9 mouse cellular contexts compared by ENCODE assay signal in the genomic region with DNA sequence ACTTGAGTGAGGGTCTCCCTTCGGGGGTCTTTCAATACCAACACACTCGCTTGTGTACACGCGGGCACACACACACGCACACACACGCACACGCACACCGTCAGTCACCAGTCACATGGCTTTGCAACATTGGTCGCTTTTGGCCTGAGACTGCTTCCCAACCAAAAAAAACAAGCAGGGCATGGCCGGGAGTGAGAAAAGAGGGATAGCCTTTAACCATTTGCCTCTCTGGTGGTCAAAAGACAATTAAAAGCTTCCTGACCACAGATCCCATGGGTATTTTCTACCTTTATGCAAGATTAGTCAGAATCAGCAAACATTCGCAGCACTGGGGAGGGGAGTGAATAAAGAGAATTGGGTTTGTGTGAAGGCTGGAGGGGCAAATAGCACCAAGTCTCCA. TPM values are rescaled to one million over a fixed set of nuclear protein-coding genes. Genes with fewer than 3 reads are reported as not detected.
DNase-seq lines count a peak whose midpoint lies in the region; ATAC-seq lines count a peak whose summit lies in the region.
"Had no signal": no experiment of that assay in that cellular context is flagged by ENCODE, and none has a peak within 500 bp of the region (broad histone marks: within the 10 kb centered on the region; RNA-seq: fewer than 3 reads in every experiment).

A gene (minus strand): TSS at position 101 of the 400 bp plus-strand sequence.

- peak within 1 kb of the TSS; percentile 39 for H3K4me3 ChIP-seq in kidney, embryonic 16.5 days (ENCODE audit: low read length)
- H3K4me3 ChIP-seq in hindbrain, embryonic 14.5 days (replicated peaks; ENCODE audit: low read length) = peak within 1 kb of the TSS; percentile 30
- H3K4me3 ChIP-seq in midbrain, embryonic 14.5 days (replicated peaks; ENCODE audit: low read depth, low read length) = peak within 1 kb of the TSS; percentile 23

- no peak within 1 kb of the TSS for H3K27ac ChIP-seq in kidney, embryonic 16.5 days (ENCODE audit: low read length)
- H3K27ac ChIP-seq in hindbrain, embryonic 14.5 days = no peak within 1 kb of the TSS
- H3K27ac ChIP-seq in midbrain, embryonic 14.5 days (replicated peaks; ENCODE audit: low read depth, low read length) = no peak within 1 kb of the TSS

- H3K36me3 ChIP-seq in kidney, embryonic 16.5 days (ENCODE audit: insufficient read depth, low read length) = no peaks in the 10 kb centered on the region
- H3K36me3 ChIP-seq in hindbrain, embryonic 14.5 days (replicated peaks; ENCODE audit: control insufficient read depth, insufficient read depth) = no peaks in the 10 kb centered on the region
- no peaks in the 10 kb centered on the region for H3K36me3 ChIP-seq in midbrain, embryonic 14.5 days (ENCODE audit: control insufficient read depth, insufficient read depth, low read length)

- no peaks in the 10 kb centered on the region for H3K9me3 ChIP-seq in kidney, embryonic 16.5 days (ENCODE audit: low read length)
- H3K9me3 ChIP-seq in hindbrain, embryonic 14.5 days (ENCODE audit: control insufficient read depth, low read length) = no peaks in the 10 kb centered on the region
- no peaks in the 10 kb centered on the region for H3K9me3 ChIP-seq in midbrain, embryonic 14.5 days (ENCODE audit: control insufficient read depth, low read length)

- peaks cover 17% of the 10 kb centered on the region for H3K27me3 ChIP-seq in kidney, embryonic 16.5 days (ENCODE audit: insufficient read depth, low read length)
- peaks cover 10% of the 10 kb centered on the region for H3K27me3 ChIP-seq in hindbrain, embryonic 14.5 days (ENCODE audit: control insufficient read depth, insufficient read depth, low read length)
- no peaks in the 10 kb centered on the region; the same call in 1 of the 2 replicates for H3K27me3 ChIP-seq in midbrain, embryonic 14.5 days (ENCODE audit: control insufficient read depth, insufficient read depth, low read length)

- H3K4me1 ChIP-seq in kidney, embryonic 16.5 days (ENCODE audit: insufficient read depth, low read length) = no peaks in the 10 kb centered on the region
- no peaks in the 10 kb centered on the region for H3K4me1 ChIP-seq in hindbrain, embryonic 14.5 days (replicated peaks; ENCODE audit: control insufficient read depth, insufficient read depth, low read length)
- 0 out of 2 replicates have a peak, but pooled peaks cover 3% of the 10 kb centered on the region for H3K4me1 ChIP-seq in midbrain, embryonic 14.5 days (ENCODE audit: control insufficient read depth, insufficient read depth, low read length)

- WGBS in kidney, embryonic 16.5 days = 46% methylated on average over 11 of the region's 11 CpGs
- 36% methylated on average over 11 of the region's 11 CpGs for WGBS in hindbrain, embryonic 14.5 days
- WGBS in midbrain, embryonic 14.5 days = 38% methylated on average over 11 of the region's 11 CpGs

- ATAC-seq in kidney, embryonic 16.5 days (ENCODE audit: low FRiP score, low TSS enrichment) = no peak
- no peak for ATAC-seq in hindbrain, embryonic 14.5 days (ENCODE audit: low FRiP score)
- ATAC-seq in midbrain, embryonic 14.5 days (ENCODE audit: low FRiP score, low TSS enrichment) = no peak

- H3K4me2 ChIP-seq in kidney, embryonic 16.5 days (replicated peaks; ENCODE audit: low read depth, low read length) = peak within 1 kb of the TSS; percentile 64
- peak within 1 kb of the TSS; percentile 55 for H3K4me2 ChIP-seq in hindbrain, embryonic 14.5 days (replicated peaks)
- H3K4me2 ChIP-seq in midbrain, embryonic 14.5 days (ENCODE audit: low read length) = peak within 1 kb of the TSS; percentile 57

- H3K9ac ChIP-seq in kidney, embryonic 16.5 days (replicated peaks; ENCODE audit: low read length) = peak within 1 kb of the TSS; percentile 31
- H3K9ac ChIP-seq in hindbrain, embryonic 14.5 days = no peak within 1 kb of the TSS
- H3K9ac ChIP-seq in midbrain, embryonic 14.5 days (replicated peaks; ENCODE audit: low read length) = no peak within 1 kb of the TSS

- DNase-seq in kidney, adult 9 months = no peak
- peak; percentile 2 for DNase-seq in embryo, embryonic 11 days
- no peak for DNase-seq in hindbrain, embryonic 14.5 days (ENCODE audit: low spot score)
- peak; percentile 6 for DNase-seq in midbrain, embryonic 14.5 days
- no peak for DNase-seq in thymus, postnatal 25 days
- DNase-seq in cerebellum, adult 11 months = no peak
- no peak for DNase-seq in thymus, postnatal 14 days
- DNase-seq: kidney, postnatal 14 days had no signal

RNA-seq across cellular contexts. Expression of the gene that starts here (rescaled TPM):
- 2.2 and 2.6 TPM in 2 replicates for polyA plus RNA-seq in kidney, embryonic 16.5 days (2015; fragmentation: Nextera tagmentation; extraction: Ambion mirVana)
- 3.8 and 6.7 TPM in 2 replicates for polyA plus RNA-seq in hindbrain, embryonic 14.5 days (2014; fragmentation: Nextera tagmentation; extraction: Ambion mirVana)
- 2.5 and 4.5 TPM in 2 replicates for polyA plus RNA-seq in midbrain, embryonic 14.5 days (2014; fragmentation: Nextera tagmentation; extraction: Ambion mirVana)

Comparison
In these comparisons a context has a peak if more than half of its experiments do, and no peak if none do; other contexts are left out.
1. DNase-seq: peak in embryo, embryonic 11 days (single experiment) and midbrain, embryonic 14.5 days (single experiment); none in kidney, adult 9 months (single experiment), hindbrain, embryonic 14.5 days (single experiment), thymus, postnatal 25 days (single experiment), cerebellum, adult 11 months (single experiment) and thymus, postnatal 14 days (single experiment).
2. Peak in every context shown above with its lines, with median percentiles within 50 percentile points of each other: H3K4me2 ChIP-seq and H3K4me3 ChIP-seq.